Mouse (Mus musculus) CD4-positive, CD25-positive, alpha-beta regulatory T cell (primary cell): ENCODE measurements around the gene Myo1g. TPM values are rescaled to one million over a fixed set of nuclear protein-coding genes. Genes with fewer than 3 reads are reported as not detected.

Experiments
- polyA plus RNA-seq: library from polyadenylated mRNA; unstranded; fragments of 100-300 nt; shearing (Covaris generic); gene quantifications from one replicate; pipeline ENCODE4 v1.2.1, GENCODE M21; 2017

Myo1g gene
- polyA plus RNA-seq = 203 TPM

GRCm38 (mm10) chr11:6520507-6521173 lies at the start of gene Myo1g:
Myo1g (minus strand) TSS chr11:6520965.

GRCm38 (mm10) chr11:6546205-6547013 lies 25.6 kb upstream of the Myo1g start, which contains the start of gene Ccm2:
Ccm2 (plus strand) TSS chr11:6546887.

GRCm38 (mm10) chr11:6475867-6476484 lies 44.8 kb downstream of the Myo1g start, which contains the start of gene Purb:
Purb (minus strand) TSS chr11:6475917.

Other genes starting within 250 kb of the Myo1g start
- 65.7 TPM for gene Tmed4, start 246.1 kb downstream of the Myo1g start, polyA plus RNA-seq
- 194 TPM for gene Ogdh, start 229.3 kb downstream of the Myo1g start, polyA plus RNA-seq
- gene Zmiz2, start 131.9 kb downstream of the Myo1g start, polyA plus RNA-seq = 109 TPM
- 4,352 TPM for gene Ppia, start 105.5 kb downstream of the Myo1g start, polyA plus RNA-seq
- 221 TPM for gene H2afv, start 76.5 kb downstream of the Myo1g start, polyA plus RNA-seq
- gene Purb, start 45.0 kb downstream of the Myo1g start, polyA plus RNA-seq = 20.3 TPM
- 332 TPM for gene Ccm2, start 25.9 kb upstream of the Myo1g start, polyA plus RNA-seq
- 1.3 TPM for gene Nacad, start 85.1 kb upstream of the Myo1g start, polyA plus RNA-seq
- gene Tbrg4, start 105.1 kb upstream of the Myo1g start, polyA plus RNA-seq = 17.7 TPM
- gene Wap, start 117.7 kb upstream of the Myo1g start, polyA plus RNA-seq = not detected
- 3.4 TPM for gene Ramp3, start 137.6 kb upstream of the Myo1g start, polyA plus RNA-seq